Mouse (Mus musculus) R1 (cell line): ENCODE data around the gene Mdh1b.

Experiments used
- DNase-seq: peaks from one replicate; pipeline ENCODE4 v3.0.0-alpha.2; 2018; ENCODE audit warnings: low read depth, low spot score

The Mdh1b gene

DNA sequence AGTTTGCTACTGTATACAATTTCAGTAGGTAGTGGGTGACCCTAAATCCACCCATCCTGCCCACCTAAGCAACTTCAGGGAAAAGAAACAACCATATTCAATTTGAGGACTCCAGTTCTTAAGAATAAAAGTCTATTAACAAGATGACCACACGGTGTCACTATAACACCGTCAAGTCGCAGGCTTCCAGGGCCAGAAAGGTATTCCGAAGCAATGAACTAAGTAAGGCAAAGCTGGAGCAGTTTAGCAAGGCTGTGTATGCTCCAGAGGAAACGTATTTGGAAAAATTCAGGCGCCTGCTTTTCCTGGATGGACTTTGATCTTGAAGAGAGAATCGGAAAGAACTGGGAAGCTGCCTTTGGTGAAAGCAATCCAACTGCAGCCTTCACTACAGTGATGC is 70.5 kb downstream of the Mdh1b start:
- DNase-seq = peak; percentile 68

DNA sequence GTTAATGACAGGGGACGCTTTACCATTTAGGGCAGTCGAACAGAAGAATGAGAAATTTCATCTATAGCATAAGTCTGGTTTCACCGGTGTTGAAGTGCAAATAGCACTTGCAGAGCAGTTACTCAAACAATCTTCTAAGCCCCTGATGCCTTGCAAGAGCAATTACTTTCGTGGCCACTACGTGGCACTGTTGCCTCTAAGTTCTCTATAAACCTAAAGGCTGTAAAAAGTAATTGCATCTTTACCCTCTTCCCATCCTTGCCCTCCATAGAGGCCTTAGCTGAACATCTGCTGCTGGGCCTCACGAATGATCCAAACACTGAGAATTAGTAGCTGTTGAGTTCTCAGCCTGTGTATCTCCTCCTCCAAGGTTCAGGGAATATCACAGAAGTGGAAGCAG is 72.1 kb downstream of the Mdh1b start:
- DNase-seq = peak; percentile 82
